Mouse (Mus musculus): ENCODE data around the gene Cebpa. TPM values are rescaled to one million over a fixed set of nuclear protein-coding genes. Genes with fewer than 3 reads are reported as not detected.

The Cebpa gene
- total and polyA plus RNA-seq, 2 experiments from 2014 or later = 1.1 to 8.3 TPM

GRCm38 (mm10) chr7:35124745-35125144 lies 5.7 kb downstream of the Cebpa start:
- H3K36me3 ChIP-seq (ENCODE audit: insufficient read depth, low read length) = no peaks in the 10 kb centered on the region

GRCm38 (mm10) chr7:35125971-35126370 lies 6.9 kb downstream of the Cebpa start:
- H3K9ac ChIP-seq (replicated peaks; ENCODE audit: low read length) = no peak overlapping the region
- no peak for ATAC-seq
- no peaks in the 10 kb centered on the region for H3K27me3 ChIP-seq (ENCODE audit: insufficient read depth, low read length)
- no peaks in the 10 kb centered on the region for H3K4me1 ChIP-seq (ENCODE audit: insufficient read depth, low read length)
- no peak overlapping the region for H3K4me3 ChIP-seq (ENCODE audit: low read length)
- H3K4me2 ChIP-seq (ENCODE audit: low read depth, low read length) = no peak overlapping the region
- H3K36me3 ChIP-seq (ENCODE audit: insufficient read depth, low read length) = no peaks in the 10 kb centered on the region
- no peaks in the 10 kb centered on the region for H3K9me3 ChIP-seq (ENCODE audit: low read length)
- no peak for TF ChIP-seq CTCF (IDR thresholded peaks at IDR 0.05; ENCODE audit: low read depth)
- WGBS = 83% methylated on average over 5 of the region's 5 CpGs
- DNase-seq (ENCODE audit: low spot score) = no peak
- no peak overlapping the region for H3K27ac ChIP-seq

More at GRCm38 (mm10) chr7:35124745-35125144, 5.7 kb downstream of the Cebpa start:
- Histone ChIP-seq H3K4me1 (ENCODE audit: insufficient read depth, low read length) (0 out of 2 replicates have a peak, but pooled peaks cover 5% of the 10 kb centered on the region), H3K4me3 (ENCODE audit: low read length) (no peak overlapping the region), H3K9ac (replicated peaks; ENCODE audit: low read length) (no peak overlapping the region), H3K27me3 (ENCODE audit: insufficient read depth, low read length) (peaks cover 8% of the 10 kb centered on the region; the same call in 1 of the 2 replicates), H3K27ac (no peak overlapping the region), H3K4me2 (ENCODE audit: low read depth, low read length) (no peak overlapping the region), H3K9me3 (ENCODE audit: low read length) (no peaks in the 10 kb centered on the region)
- ATAC-seq (no peak), DNase-seq (ENCODE audit: low spot score) (no peak)
- no peak for TF ChIP-seq CTCF (IDR thresholded peaks at IDR 0.05; ENCODE audit: low read depth)
- 69% methylated on average over 6 of the region's 6 CpGs for WGBS

- Histone ChIP-seq H3K27ac (no peak overlapping the region), H3K4me1 (ENCODE audit: insufficient read depth, low read length) (no peaks in the 10 kb centered on the region), H3K9me3 (ENCODE audit: low read length) (no peaks in the 10 kb centered on the region), H3K4me3 (ENCODE audit: low read length) (no peak overlapping the region), H3K4me2 (ENCODE audit: low read depth, low read length) (no peak overlapping the region), H3K27me3 (ENCODE audit: insufficient read depth, low read length) (no peaks in the 10 kb centered on the region), H3K9ac (replicated peaks; ENCODE audit: low read length) (no peak overlapping the region), H3K36me3 (ENCODE audit: insufficient read depth, low read length) (no peaks in the 10 kb centered on the region)
- WGBS = 60% methylated on average over 10 of the region's 10 CpGs
- TF ChIP-seq CTCF (IDR thresholded peaks at IDR 0.05; ENCODE audit: low read depth) = no peak
- ATAC-seq = no peak
- no peak for DNase-seq (ENCODE audit: low spot score)
These were observed 7.9 kb downstream of the Cebpa start for GRCm38 (mm10) chr7:35127001-35127400.

- no peak overlapping the region for H3K4me3 ChIP-seq (ENCODE audit: low read length)
- H3K27me3 ChIP-seq (ENCODE audit: insufficient read depth, low read length) = no peaks in the 10 kb centered on the region
- no peaks in the 10 kb centered on the region for H3K36me3 ChIP-seq (ENCODE audit: insufficient read depth, low read length)
- H3K4me2 ChIP-seq (ENCODE audit: low read depth, low read length) = no peak overlapping the region
- no peak for TF ChIP-seq CTCF (IDR thresholded peaks at IDR 0.05; ENCODE audit: low read depth)
- WGBS = 48% methylated on average over 6 of the region's 6 CpGs
- no peak overlapping the region for H3K9ac ChIP-seq (replicated peaks; ENCODE audit: low read length)
- ATAC-seq (no peak), DNase-seq (ENCODE audit: low spot score) (no peak)
- no peaks in the 10 kb centered on the region for H3K9me3 ChIP-seq (ENCODE audit: low read length)
- no peaks in the 10 kb centered on the region for H3K4me1 ChIP-seq (ENCODE audit: insufficient read depth, low read length)
- no peak overlapping the region for H3K27ac ChIP-seq
These were observed 8.6 kb downstream of the Cebpa start for GRCm38 (mm10) chr7:35127721-35128120.

GRCm38 (mm10) chr7:35128677-35129567 lies 9.8 kb downstream of the Cebpa start:
- H3K9ac ChIP-seq (replicated peaks; ENCODE audit: low read length) = no peak overlapping the region
- ATAC-seq (no peak), DNase-seq (ENCODE audit: low spot score) (no peak)
- no peak overlapping the region for H3K27ac ChIP-seq
- H3K27me3 ChIP-seq (ENCODE audit: insufficient read depth, low read length) = no peaks in the 10 kb centered on the region
- H3K36me3 ChIP-seq (ENCODE audit: insufficient read depth, low read length) = no peaks in the 10 kb centered on the region
- no peaks in the 10 kb centered on the region for H3K4me1 ChIP-seq (ENCODE audit: insufficient read depth, low read length)
- WGBS = 57% methylated on average over 17 of the region's 17 CpGs
- no peak overlapping the region for H3K4me3 ChIP-seq (ENCODE audit: low read length)
- no peaks in the 10 kb centered on the region for H3K9me3 ChIP-seq (ENCODE audit: low read length)
- no peak for TF ChIP-seq CTCF (IDR thresholded peaks at IDR 0.05; ENCODE audit: low read depth)
- no peak overlapping the region for H3K4me2 ChIP-seq (ENCODE audit: low read depth, low read length)

GRCm38 (mm10) chr7:35130059-35130738 lies 11.1 kb downstream of the Cebpa start:
- ATAC-seq (peak; percentile 38; the same call in 1 of the 2 replicates), DNase-seq (ENCODE audit: low spot score) (peak; percentile 25)
- no peaks in the 10 kb centered on the region for H3K36me3 ChIP-seq (ENCODE audit: insufficient read depth, low read length)
- TF ChIP-seq CTCF (IDR thresholded peaks at IDR 0.05; ENCODE audit: low read depth) = no peak
- H3K9me3 ChIP-seq (ENCODE audit: low read length) = no peaks in the 10 kb centered on the region
- H3K27me3 ChIP-seq (ENCODE audit: insufficient read depth, low read length) = no peaks in the 10 kb centered on the region
- H3K4me3 ChIP-seq (ENCODE audit: low read length) = no peak overlapping the region
- H3K4me1 ChIP-seq (ENCODE audit: insufficient read depth, low read length) = no peaks in the 10 kb centered on the region
- H3K27ac ChIP-seq = no peak overlapping the region
- 74% methylated on average over 13 of the region's 13 CpGs for WGBS
- H3K4me2 ChIP-seq (ENCODE audit: low read depth, low read length) = no peak overlapping the region
- no peak overlapping the region for H3K9ac ChIP-seq (replicated peaks; ENCODE audit: low read length)

Data from hindbrain, postnatal 0 days (tissue).